Mouse (Mus musculus): ENCODE measurements around the gene Ubxn11.

- no peak for TF ChIP-seq CTCF (IDR thresholded peaks at IDR 0.05; ENCODE audit: low read depth)
- TF ChIP-seq EP300 (IDR thresholded peaks at IDR 0.05; ENCODE audit: low read depth) = no peak
Observed at GRCm38 (mm10) chr4:134120192-134120805, 17.9 kb downstream of the Ubxn11 start.
